Mouse (Mus musculus) ES-Bruce4 (cell line): ENCODE measurements at regions not wholly inside any gene's neighbourhood (a gene's known extent, or its start where the extent isn't known, plus 50 kb on each side); places are given as distances from the start of the nearest gene placed in this dataset.

Experiments
- H3K27ac ChIP-seq: 2 replicates; pipeline ENCODE4 v1.5.1; 2012; ENCODE audit warnings: low read length, inconsistent platforms; ENCODE audit not compliant: insufficient read depth
- H3K27me3 ChIP-seq: 2 replicates; pipeline ENCODE4 v1.6.1; 2012; ENCODE audit warnings: mild to moderate bottlenecking, low read length, inconsistent platforms; ENCODE audit not compliant: control insufficient read depth, poor library complexity, insufficient read depth, severe bottlenecking
- H3K36me3 ChIP-seq: 2 replicates; pipeline ENCODE4 v1.6.1; 2012; ENCODE audit warnings: inconsistent platforms, mild to moderate bottlenecking, low read length, moderate library complexity; ENCODE audit not compliant: control insufficient read depth, poor library complexity, insufficient read depth, severe bottlenecking
- H3K4me1 ChIP-seq: one replicate; pipeline ENCODE4 v1.8.1; 2011; ENCODE audit warnings: low read length; ENCODE audit not compliant: control insufficient read depth, insufficient read depth
- H3K4me3 ChIP-seq: 2 replicates; pipeline ENCODE4 v1.5.1; 2011; ENCODE audit warnings: low read depth, mild to moderate bottlenecking, low read length
- H3K9ac ChIP-seq: 2 replicates; pipeline ENCODE4 v1.6.1; 2012; ENCODE audit warnings: low read depth, mild to moderate bottlenecking, inconsistent platforms; ENCODE audit not compliant: poor library complexity, severe bottlenecking
- H3K9me3 ChIP-seq: replicated peaks from 2 replicates; pipeline ENCODE4 v1.6.1; 2012; ENCODE audit warnings: mild to moderate bottlenecking, low read length, inconsistent platforms; ENCODE audit not compliant: control insufficient read depth, poor library complexity, insufficient read depth, severe bottlenecking
- CTCF ChIP-seq: IDR thresholded peaks from one replicate; pipeline ENCODE4 v1.8.1; 2011; ENCODE audit warnings: low read depth, low read length
- EP300 ChIP-seq: IDR thresholded peaks from 2 replicates; pipeline ENCODE4 v1.6.1; 2011; ENCODE audit warnings: low read depth, low read length; ENCODE audit not compliant: insufficient read depth
- POLR2A ChIP-seq: IDR thresholded peaks from one replicate; pipeline ENCODE4 v1.8.1; 2011; ENCODE audit warnings: low read length; ENCODE audit not compliant: insufficient read depth

DNA sequence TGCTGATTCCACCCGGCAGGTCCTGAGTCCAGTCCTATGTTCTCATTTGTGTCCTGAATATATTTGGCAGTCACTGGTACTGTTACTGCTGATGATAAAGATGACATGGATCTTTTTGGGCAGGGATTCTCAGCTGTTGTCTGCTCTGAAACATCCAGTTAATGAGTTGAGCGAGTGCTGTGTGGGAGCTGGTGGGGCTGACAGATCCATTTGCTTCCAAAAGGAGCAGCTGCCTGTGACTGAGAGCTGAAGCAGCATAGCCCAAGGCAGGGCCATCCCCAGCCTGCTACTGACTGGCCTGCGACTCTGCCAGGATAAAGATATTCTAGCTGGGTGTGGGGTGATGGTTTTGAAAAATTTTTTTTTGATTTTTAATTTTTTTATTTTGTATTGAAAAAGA is 200.3 kb upstream of the Gm11042 start:
- H3K4me1 ChIP-seq: no peaks in the 10 kb centered on the region
- no peak overlapping the region for H3K4me3 ChIP-seq
- H3K9me3 ChIP-seq: no peaks in the 10 kb centered on the region
- no peaks in the 10 kb centered on the region for H3K36me3 ChIP-seq
- no peaks in the 10 kb centered on the region for H3K27me3 ChIP-seq
- H3K9ac ChIP-seq: no peak overlapping the region
- H3K27ac ChIP-seq: no peak overlapping the region
- TF ChIP-seq POLR2A (no peak), EP300 (no peak), CTCF (no peak)

DNA sequence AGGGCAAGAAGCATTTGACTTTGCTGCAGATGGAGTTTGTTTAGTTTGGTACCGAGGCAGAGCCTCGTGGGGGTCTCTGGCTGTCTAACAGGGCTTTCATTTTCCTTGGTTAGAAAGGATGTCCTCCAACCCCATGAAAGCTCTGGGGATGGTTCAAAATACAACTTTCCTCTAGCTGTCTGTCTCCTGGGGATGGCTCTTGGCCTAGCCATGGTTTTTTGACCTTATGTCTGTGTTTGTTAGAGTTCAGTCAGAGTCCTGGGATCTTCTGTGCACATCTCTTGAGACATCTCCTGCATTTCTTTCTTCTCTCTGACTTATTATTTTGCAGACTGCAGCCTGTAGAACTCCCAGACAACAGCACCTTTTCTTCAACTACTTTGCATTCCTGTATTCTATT is 186.6 kb upstream of the Gm11042 start:
- Histone ChIP-seq H3K36me3 (no peaks in the 10 kb centered on the region), H3K27me3 (no peaks in the 10 kb centered on the region), H3K9me3 (no peaks in the 10 kb centered on the region), H3K4me1 (no peaks in the 10 kb centered on the region), H3K4me3 (no peak overlapping the region), H3K27ac (no peak overlapping the region), H3K9ac (no peak overlapping the region)
- TF ChIP-seq EP300: no peak
- TF ChIP-seq POLR2A: no peak
- no peak for TF ChIP-seq CTCF

DNA sequence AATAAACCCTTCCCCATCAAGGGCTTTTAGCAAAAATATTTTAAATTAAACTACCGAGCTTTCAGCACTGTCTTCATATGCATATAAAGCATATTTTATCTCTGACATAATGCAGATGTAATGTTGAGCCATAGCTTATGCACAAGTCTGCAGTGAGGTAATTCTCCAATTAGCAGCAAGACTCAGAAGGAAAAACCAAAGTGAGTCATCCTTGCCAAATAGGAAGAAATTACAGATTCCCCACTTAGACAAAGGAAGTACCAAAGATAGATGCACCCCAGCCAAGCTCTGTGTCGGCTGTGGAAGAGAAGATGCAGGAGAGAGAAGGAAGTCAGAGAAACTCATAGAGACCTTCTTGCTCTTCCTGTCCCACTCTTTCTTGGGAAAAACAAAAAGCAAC is 161.4 kb upstream of the Gm11042 start:
- H3K9ac ChIP-seq: no peak overlapping the region
- TF ChIP-seq POLR2A (no peak), CTCF (no peak), EP300 (no peak)
- no peak overlapping the region for H3K4me3 ChIP-seq
- no peaks in the 10 kb centered on the region for H3K27me3 ChIP-seq
- no peaks in the 10 kb centered on the region for H3K4me1 ChIP-seq
- no peaks in the 10 kb centered on the region for H3K36me3 ChIP-seq
- H3K9me3 ChIP-seq: no peaks in the 10 kb centered on the region
- no peak overlapping the region for H3K27ac ChIP-seq

DNA sequence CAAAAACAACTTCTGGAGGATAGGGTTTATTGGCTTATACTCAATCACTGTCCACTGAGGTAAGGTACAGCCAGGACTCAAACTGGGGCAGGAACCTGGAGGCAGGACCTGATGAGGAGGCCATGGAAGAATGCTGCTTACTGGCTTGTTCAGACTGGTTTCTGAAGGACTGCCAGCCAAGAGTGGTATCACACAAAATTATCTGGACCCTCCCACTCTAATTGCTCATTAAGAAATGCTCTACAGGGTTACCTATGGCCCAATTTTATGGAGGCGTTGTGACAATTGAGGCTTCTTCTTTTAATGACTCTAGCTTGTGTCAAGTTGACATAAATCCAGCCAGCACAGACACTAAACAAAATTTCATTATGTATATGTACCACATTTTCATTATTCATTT is 158.5 kb upstream of the Gm11042 start:
- no peak overlapping the region for H3K9ac ChIP-seq
- H3K9me3 ChIP-seq: no peaks in the 10 kb centered on the region
- no peak overlapping the region for H3K4me3 ChIP-seq
- TF ChIP-seq POLR2A (no peak), EP300 (no peak), CTCF (no peak)
- no peaks in the 10 kb centered on the region for H3K4me1 ChIP-seq
- no peaks in the 10 kb centered on the region for H3K27me3 ChIP-seq
- H3K27ac ChIP-seq: no peak overlapping the region
- H3K36me3 ChIP-seq: no peaks in the 10 kb centered on the region

DNA sequence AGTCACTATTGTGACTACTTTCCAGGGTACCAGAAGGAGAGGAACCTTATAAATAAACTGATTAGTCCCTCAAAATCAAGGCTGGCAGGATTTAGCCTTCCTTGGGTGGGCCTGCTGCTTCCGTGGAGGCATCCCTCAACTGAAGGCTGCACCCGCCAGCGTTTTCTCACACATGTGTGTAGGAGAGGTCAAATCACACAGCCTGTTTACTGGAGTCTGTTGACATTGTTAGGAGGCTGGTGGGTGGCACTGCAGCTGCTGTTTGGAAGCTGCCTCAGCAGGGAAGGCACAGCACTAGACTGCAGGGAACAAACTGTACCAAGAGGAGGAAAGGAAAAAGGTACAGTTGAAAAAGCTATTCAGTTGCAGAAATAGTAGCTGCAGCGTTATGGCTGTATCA is 142.3 kb upstream of the Gm11042 start:
- Histone ChIP-seq H3K27ac (no peak overlapping the region), H3K27me3 (no peaks in the 10 kb centered on the region), H3K36me3 (no peaks in the 10 kb centered on the region), H3K4me1 (no peaks in the 10 kb centered on the region), H3K9ac (no peak overlapping the region), H3K9me3 (no peaks in the 10 kb centered on the region), H3K4me3 (no peak overlapping the region)
- TF ChIP-seq EP300 (no peak), POLR2A (no peak), CTCF (no peak)

DNA sequence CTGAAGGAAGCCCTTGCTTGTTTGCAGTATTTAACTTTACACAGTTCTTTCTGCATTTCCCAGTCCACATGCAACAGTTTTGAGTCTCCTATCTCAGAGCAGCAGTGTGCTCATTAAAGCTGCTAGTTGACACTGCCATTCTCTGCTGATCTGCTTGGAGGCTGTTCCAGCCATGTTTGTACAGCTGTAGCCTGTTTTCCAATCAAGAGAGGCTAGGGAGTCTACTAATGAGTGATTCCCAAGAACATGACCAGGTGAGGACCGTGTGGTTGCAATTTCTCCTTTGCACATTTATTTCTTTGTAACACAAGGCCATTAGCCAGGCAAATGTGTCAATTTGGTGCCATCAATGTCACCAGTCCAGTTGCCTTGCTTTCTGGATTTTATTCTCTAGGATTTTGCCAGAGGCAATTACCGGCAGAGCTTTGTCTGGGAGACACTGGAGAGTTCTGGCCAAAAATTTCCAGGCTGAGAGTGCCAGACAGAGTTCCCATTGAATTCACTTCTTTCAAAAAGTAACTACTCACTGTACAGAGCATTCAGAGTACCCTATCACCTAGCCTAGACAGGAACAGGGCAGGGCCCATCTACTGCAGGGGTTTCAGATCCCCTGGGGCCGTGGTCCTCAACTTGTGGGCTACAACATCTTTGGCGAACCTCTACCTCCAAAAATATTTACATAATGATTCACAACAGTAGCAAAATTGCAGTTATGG is 136.3 kb upstream of the Gm11042 start:
- Histone ChIP-seq H3K36me3 (no peaks in the 10 kb centered on the region), H3K4me1 (no peaks in the 10 kb centered on the region), H3K27me3 (no peaks in the 10 kb centered on the region), H3K9ac (no peak overlapping the region), H3K9me3 (no peaks in the 10 kb centered on the region), H3K4me3 (no peak overlapping the region), H3K27ac (no peak overlapping the region)
- TF ChIP-seq EP300: no peak
- no peak for TF ChIP-seq POLR2A
- no peak for TF ChIP-seq CTCF
